Mouse (Mus musculus): ENCODE measurements around the gene Acer2.

- TF ChIP-seq CTCF (IDR thresholded peaks at IDR 0.05; ENCODE audit: extremely low read depth, insufficient read length, insufficient replicate concordance, low read depth, low read length) (no peak), POLR2A (IDR thresholded peaks at IDR 0.05; ENCODE audit: low read depth, low read length) (no peak)
These were observed 23.2 kb downstream of the Acer2 start for GRCm38 (mm10) chr4:86897411-86897810.

Data from small intestine, adult 2 months (tissue).